Mouse (Mus musculus) gonadal fat pad, adult 2 months (tissue): ENCODE measurements around the gene Apba2. TPM values are rescaled to one million over a fixed set of nuclear protein-coding genes. Genes with fewer than 3 reads are reported as not detected.

Source experiments
- DNase-seq: peaks from one replicate; pipeline ENCODE4 v3.0.0-alpha.2; 2012; ENCODE audit warnings: low read depth
- polyA plus RNA-seq: library from polyadenylated mRNA; depleted of rRNA; stranded (reverse); fragments of >200 nt; gene quantifications from 2 replicates; pipeline ENCODE4 v1.2.3, GENCODE M21; 2012; rRNA removed

The Apba2 gene
- polyA plus RNA-seq, 1 experiment, result 0.95 TPM

- no peak for DNase-seq
Measured at GRCm38 (mm10) chr7:64795554-64795953, 294.0 kb downstream of the Apba2 start.

Other genes with a start within 250 kb of the Apba2 start
- 9.1 and 10.4 TPM in 2 replicates for gene Mtmr10, start 214.1 kb upstream of the Apba2 start, polyA plus RNA-seq
- 5.8 and 5.9 TPM in 2 replicates for gene Fan1, start 127.6 kb upstream of the Apba2 start, polyA plus RNA-seq
- 1.00 and 1.4 TPM in 2 replicates for gene Mphosph10, start 109.4 kb upstream of the Apba2 start, polyA plus RNA-seq
- 50.7 and 50.8 TPM in 2 replicates for gene Mcee, start 109.1 kb upstream of the Apba2 start, polyA plus RNA-seq